Mouse (Mus musculus) kidney, adult 2 months (tissue): ENCODE measurements around the gene Fbxo24. TPM values are rescaled to one million over a fixed set of nuclear protein-coding genes. Genes with fewer than 3 reads are reported as not detected.

ENCODE experiments used
- DNase-seq: peaks from one replicate; pipeline ENCODE4 v3.0.0; 2021
- H3K27ac ChIP-seq: fragments of 200-500 bp; 2 replicates; pipeline ENCODE4 v1.5.1; 2012; ENCODE audit warnings: low read depth, low read length, control low read depth, inconsistent platforms; ENCODE audit not compliant: insufficient read depth
- H3K27me3 ChIP-seq: fragments of 200-500 bp; replicated peaks from 2 replicates; pipeline ENCODE4 v1.6.1; 2012; ENCODE audit warnings: mild to moderate bottlenecking, moderate library complexity, low read length, inconsistent platforms; ENCODE audit not compliant: control insufficient read depth, insufficient read depth
- H3K36me3 ChIP-seq: fragments of 200-500 bp; 2 replicates; pipeline ENCODE4 v1.6.1; 2012; ENCODE audit warnings: mild to moderate bottlenecking, moderate library complexity, low read length, inconsistent platforms; ENCODE audit not compliant: control insufficient read depth, insufficient read depth
- H3K4me1 ChIP-seq: fragments of 200-500 bp; 2 replicates; pipeline ENCODE4 v1.6.1; 2011; ENCODE audit warnings: low read length; ENCODE audit not compliant: control insufficient read depth, insufficient read depth
- H3K4me3 ChIP-seq: fragments of 200-500 bp; 2 replicates; pipeline ENCODE4 v1.5.1; 2011; ENCODE audit warnings: mild to moderate bottlenecking, low read depth, low read length, control low read depth; ENCODE audit not compliant: insufficient read depth
- CTCF ChIP-seq: fragments of 200-500 bp; conservative IDR thresholded peaks from 2 replicates; pipeline ENCODE4 v1.5.1; 2011; ENCODE audit warnings: low read depth, mild to moderate bottlenecking, control low read depth, low read length, moderate library complexity, mixed read lengths; ENCODE audit not compliant: insufficient read depth, insufficient read length
- POLR2A ChIP-seq: fragments of 200-500 bp; IDR thresholded peaks from one replicate; pipeline ENCODE4 v1.6.1; 2011; ENCODE audit warnings: low read depth, low read length, control low read depth
- WGBS: fragments of 180-500 bp; shearing (Covaris S2); methylation state at CpG from one replicate; pipeline ENCODE4 v1.1.7; 2018; 5-methylcytosine and 5-hydroxymethylcytosine counted together
- polyA plus RNA-seq: library from polyadenylated mRNA; depleted of rRNA; stranded (reverse); fragments of >200 nt; gene quantifications from 2 replicates; pipeline ENCODE4 v1.2.3, GENCODE M21; 2012

Gene Fbxo24
- polyA plus RNA-seq, 1 experiment = 0.20 TPM

DNA sequence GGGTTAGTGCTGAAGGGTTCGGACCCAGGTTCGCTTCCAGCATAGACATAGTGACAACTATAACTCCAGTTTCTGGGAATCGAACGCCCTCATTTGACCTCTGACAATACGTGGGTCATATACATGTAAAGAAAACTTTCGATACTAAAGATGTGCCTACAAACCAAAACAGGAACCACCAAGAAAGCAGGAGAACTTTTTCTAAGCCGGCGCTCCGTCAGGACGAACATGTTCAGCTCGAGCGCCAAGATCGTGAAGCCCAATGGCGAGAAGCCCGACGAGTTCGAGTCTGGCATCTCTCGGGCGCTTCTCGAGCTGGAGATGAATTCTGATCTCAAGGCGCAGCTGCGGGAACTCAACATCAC lies 27.5 kb downstream of the Fbxo24 start:
- DNase-seq = no peak
- no peak for TF ChIP-seq POLR2A
- TF ChIP-seq CTCF = no peak
- Histone ChIP-seq H3K36me3 (no peaks in the 10 kb centered on the region), H3K4me1 (peaks cover 11% of the 10 kb centered on the region; the same call in 1 of the 2 replicates), H3K27ac (peak overlapping the region; percentile 79), H3K4me3 (peak overlapping the region; percentile 62), H3K27me3 (no peaks in the 10 kb centered on the region)
- under 1% methylated on average over 22 of the region's 22 CpGs for WGBS

DNA sequence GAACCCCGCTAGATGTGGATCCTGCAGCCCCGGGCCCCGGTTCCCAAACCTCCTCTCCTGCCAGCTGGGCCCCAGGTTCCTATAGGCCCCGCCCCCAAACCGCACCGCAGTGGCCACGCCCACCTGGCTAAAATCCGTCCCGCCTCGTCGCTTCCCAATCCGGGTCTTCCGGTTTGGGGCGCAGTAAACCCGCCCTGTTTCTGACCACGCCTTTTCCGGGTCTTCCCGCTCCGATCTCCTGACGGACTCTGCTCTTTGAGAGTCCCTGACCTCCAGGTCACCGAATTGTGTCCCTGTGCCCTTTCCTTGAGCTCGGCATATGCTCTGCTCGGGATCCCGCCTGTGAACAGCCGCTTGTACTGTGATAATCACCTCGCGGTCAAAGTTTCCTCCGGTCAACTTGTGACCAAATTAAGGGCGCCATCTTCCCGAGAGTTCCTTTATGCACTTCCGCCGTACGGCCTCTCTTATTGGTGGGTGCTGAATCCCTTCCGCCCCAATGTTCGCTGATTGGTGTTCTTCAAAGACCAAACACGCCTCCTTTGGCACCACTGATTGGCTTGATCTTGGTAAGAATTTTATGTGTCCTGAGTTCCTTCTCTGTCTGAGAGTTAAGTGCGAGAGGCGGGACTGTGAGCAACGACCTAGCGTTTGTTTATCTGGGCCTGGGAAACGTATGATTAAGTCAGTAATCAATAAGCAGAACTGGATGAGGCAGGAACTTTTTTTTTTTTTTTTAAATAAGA lies 28.0 kb downstream of the Fbxo24 start, which contains the start of gene Mospd3:
Mospd3 (minus strand) TSS at position 440 of the 746 bp plus-strand sequence.
- Histone ChIP-seq H3K4me1 (peaks cover 11% of the 10 kb centered on the region; the same call in 1 of the 2 replicates), H3K27ac (peak within 1 kb of the TSS; percentile 99), H3K27me3 (no peaks in the 10 kb centered on the region), H3K36me3 (no peaks in the 10 kb centered on the region), H3K4me3 (peak within 1 kb of the TSS; percentile 78)
- TF ChIP-seq POLR2A (no peak), CTCF (no peak)
- DNase-seq = peak; percentile 99
- under 1% methylated on average over 41 of the region's 41 CpGs for WGBS

DNA sequence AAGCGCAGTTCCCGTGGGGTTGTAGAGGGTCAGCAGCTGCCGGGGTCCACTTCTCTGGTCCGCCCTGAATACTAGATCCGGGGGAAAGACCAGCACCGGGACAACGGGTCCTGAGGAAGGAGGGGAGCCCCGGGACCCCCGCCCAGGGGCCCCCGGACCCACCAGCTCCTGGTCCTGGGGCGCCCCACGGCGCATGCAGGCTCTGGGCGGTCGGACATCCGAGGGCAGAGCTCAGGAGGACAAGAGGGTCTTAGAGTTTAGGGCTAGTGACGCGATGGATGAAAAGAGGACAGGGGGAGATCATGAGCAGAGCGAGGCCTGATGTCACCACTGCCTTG lies 28.6 kb downstream of the Fbxo24 start:
- H3K36me3 ChIP-seq = no peaks in the 10 kb centered on the region
- peak overlapping the region; percentile 72 for H3K4me3 ChIP-seq
- DNase-seq = no peak
- WGBS = 1% methylated on average over 18 of the region's 19 CpGs
- H3K27ac ChIP-seq = peak overlapping the region; percentile 51; the same call in 1 of the 2 replicates
- no peaks in the 10 kb centered on the region for H3K27me3 ChIP-seq
- no peak for TF ChIP-seq POLR2A
- peaks cover 11% of the 10 kb centered on the region; the same call in 1 of the 2 replicates for H3K4me1 ChIP-seq

DNA sequence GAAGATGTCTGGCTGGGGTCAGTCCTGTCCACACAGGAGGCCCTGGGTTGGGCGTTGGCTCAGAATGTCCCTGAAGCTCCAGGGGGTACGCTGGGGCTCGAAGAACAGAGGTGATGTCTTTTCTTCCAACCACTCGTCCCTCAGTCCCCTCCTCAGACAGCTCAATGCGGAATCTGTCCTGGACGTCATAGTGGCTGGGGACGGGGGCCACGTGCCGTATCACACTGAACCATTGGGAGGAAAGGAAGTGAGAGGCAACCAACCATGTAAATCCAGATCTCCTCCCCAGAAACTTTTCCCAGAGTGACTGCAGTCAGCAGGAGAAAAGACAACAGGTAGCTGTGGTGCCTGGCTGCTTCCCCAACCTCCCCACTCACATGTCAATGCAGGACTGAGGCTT lies 29.2 kb downstream of the Fbxo24 start:
- no peaks in the 10 kb centered on the region for H3K27me3 ChIP-seq
- H3K36me3 ChIP-seq = no peaks in the 10 kb centered on the region
- DNase-seq = no peak
- no peak for TF ChIP-seq POLR2A
- TF ChIP-seq CTCF = no peak
- H3K4me1 ChIP-seq = peaks cover 11% of the 10 kb centered on the region; the same call in 1 of the 2 replicates
- H3K4me3 ChIP-seq = peak overlapping the region; percentile 72
- no peak overlapping the region for H3K27ac ChIP-seq
- 23% methylated on average over 9 of the region's 9 CpGs for WGBS

DNA sequence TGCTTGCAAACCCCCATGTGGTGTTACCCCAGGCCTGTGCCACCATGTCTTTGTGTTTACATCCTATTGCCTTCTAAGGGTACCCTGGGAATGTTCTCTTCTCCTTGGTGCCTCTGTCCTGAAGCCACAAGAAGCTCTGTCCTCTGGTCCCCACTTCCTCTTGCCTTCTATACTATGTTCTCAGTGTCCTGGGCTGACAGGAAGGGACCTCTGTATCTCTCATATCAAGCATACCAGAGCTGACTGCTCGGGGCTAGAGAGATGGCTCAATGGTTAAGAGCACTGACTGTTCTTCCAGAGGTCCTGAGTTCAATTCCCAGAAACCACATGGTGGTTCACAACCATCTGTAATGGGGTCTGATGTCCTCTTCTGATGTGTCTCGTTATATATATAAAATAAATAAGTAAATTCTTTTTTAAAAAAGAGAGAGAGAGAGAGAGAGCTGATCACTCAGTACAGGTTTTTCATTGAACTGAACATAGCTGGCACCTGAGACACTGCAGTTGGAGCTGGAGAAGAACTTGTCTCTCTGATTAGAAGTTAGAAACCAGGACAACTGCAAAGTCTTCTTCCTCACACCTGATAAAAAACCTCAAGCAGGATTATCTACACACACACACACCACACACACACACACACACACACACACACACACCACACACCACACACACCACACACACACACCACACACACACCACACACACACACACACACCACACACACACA lies 30.5 kb downstream of the Fbxo24 start:
- DNase-seq = no peak
- Histone ChIP-seq H3K4me1 (peaks cover 11% of the 10 kb centered on the region; the same call in 1 of the 2 replicates), H3K27ac (no peak overlapping the region), H3K27me3 (no peaks in the 10 kb centered on the region), H3K4me3 (no peak overlapping the region), H3K36me3 (no peaks in the 10 kb centered on the region)
- TF ChIP-seq POLR2A = no peak
- TF ChIP-seq CTCF = no peak
- WGBS = 76% methylated on average over 2 of the region's 2 CpGs

DNA sequence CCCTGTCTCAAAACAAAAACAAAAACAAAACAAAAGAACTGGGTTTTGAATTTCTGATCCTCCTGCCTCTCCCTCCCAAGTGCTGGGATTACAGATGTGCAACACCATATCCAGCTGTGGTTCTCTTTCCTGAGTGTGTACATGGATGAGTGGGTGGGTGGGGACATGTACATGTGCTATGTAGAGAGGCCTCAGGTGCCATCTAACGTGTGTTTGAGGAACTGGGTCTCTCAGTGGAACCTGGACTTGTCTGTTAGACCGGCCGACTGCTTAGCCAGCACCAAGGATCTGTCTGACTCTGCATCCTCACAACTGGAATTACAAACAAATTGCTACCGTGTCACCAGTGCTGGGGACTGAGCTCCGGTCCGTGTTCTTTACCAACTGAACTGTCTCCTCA lies 31.2 kb downstream of the Fbxo24 start:
- no peak for TF ChIP-seq POLR2A
- no peak for TF ChIP-seq CTCF
- Histone ChIP-seq H3K4me3 (no peak overlapping the region), H3K27me3 (no peaks in the 10 kb centered on the region), H3K4me1 (peaks cover 9% of the 10 kb centered on the region; the same call in 1 of the 2 replicates), H3K36me3 (no peaks in the 10 kb centered on the region), H3K27ac (no peak overlapping the region)
- no peak for DNase-seq
- WGBS = 91% methylated on average over 6 of the region's 6 CpGs
